Mouse (Mus musculus) cortical plate, adult 2 months (tissue): ENCODE measurements around the gene Ccdc34.

ENCODE experiments used
- CTCF ChIP-seq: fragments of 200-500 bp; IDR thresholded peaks from 2 replicates; pipeline ENCODE4 v1.5.1; 2011; ENCODE audit warnings: mild to moderate bottlenecking, control low read depth, low read length; ENCODE audit not compliant: insufficient read depth; ENCODE audit errors: extremely low read depth
- POLR2A ChIP-seq: fragments of 200-500 bp; IDR thresholded peaks from 2 replicates; pipeline ENCODE4 v1.6.1; 2011; ENCODE audit warnings: mild to moderate bottlenecking, low read length, control low read depth; ENCODE audit not compliant: insufficient read depth; ENCODE audit errors: extremely low read depth

GRCm38 (mm10) chr2:110058424-110058823 lies 40.8 kb downstream of the Ccdc34 start:
- TF ChIP-seq CTCF (no peak), POLR2A (no peak)
